Mouse (Mus musculus) cerebellum, adult 8-10 months (tissue): ENCODE results near the gene Clic1.

Source experiments
- DNase-seq: peaks from one replicate; pipeline ENCODE4 v3.0.0; 2022

The Clic1 gene

DNA sequence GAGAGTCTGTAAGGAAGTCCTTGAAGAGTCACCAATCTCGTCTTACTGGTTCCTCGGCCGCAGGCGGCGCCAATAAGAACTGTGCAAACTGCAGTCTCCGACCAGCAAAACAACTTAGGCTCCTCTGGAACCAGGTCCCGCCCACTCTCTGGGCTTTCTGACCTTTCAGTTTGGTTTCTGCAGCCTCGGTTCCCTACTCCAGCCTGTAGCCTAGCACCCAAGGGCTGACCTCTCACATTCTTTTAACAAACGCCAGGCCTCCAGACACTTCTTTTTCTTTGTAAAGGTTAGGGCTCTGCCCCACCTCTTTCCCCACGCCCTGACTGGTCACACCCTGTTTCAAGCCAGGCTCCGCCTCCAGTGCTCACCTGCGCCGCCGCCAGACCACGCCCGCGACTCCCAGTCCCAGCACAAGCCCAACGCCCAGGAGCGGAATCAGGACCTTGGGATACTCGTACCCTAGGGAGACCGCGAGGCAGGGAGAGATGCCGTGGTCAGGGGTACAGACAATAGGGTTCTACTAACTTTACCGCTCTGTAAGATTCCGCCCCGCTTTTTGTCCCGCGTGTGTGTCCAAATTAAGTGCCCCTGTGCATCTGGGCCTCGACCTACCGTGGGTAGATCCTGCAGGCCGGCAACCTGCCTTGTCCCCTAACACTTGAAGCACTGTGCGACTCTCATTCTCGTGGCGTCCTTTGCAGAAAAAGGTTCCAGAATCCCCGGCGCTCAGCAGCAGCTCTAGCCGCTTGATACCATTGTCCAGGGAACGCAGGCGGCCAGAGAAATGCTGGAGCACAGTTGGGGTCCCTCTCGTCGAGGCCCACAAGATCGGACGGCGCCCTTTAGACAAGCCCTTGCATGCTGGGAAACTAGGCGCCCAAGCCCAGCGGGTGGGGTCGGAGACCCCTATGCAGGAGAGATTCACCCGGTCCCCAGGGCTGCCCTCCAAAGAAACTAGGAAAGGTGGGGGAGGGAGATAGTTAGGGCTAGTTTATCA lies 15.5 kb downstream of the Clic1 start, which contains the start of gene Ly6g6c:
Ly6g6c (plus strand) TSS at position 438 of the 997 bp plus-strand sequence.
- DNase-seq = no peak

DNA sequence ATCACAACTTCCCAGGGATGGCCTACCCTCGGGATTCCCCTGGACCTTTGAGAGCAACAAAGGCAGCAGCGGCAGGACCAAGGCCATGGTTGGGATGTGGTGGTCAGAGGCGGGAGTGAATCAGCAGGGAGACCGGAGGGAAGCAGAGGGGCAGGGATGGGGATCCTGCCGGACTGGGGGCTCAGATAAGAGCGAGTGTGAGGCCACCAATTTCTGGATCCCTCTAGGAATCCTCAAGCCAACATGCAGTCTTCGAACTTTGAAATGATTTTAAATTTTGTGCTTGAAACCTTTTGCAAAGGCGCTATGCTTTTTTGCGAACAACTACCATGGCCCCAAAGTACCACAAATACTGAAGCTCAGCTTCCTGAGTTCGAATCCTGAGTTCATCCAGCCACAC lies 16.3 kb downstream of the Clic1 start, which contains the start of gene Mpig6b:
Mpig6b (minus strand) TSS at position 101 of the 400 bp plus-strand sequence.
- DNase-seq = no peak

DNA sequence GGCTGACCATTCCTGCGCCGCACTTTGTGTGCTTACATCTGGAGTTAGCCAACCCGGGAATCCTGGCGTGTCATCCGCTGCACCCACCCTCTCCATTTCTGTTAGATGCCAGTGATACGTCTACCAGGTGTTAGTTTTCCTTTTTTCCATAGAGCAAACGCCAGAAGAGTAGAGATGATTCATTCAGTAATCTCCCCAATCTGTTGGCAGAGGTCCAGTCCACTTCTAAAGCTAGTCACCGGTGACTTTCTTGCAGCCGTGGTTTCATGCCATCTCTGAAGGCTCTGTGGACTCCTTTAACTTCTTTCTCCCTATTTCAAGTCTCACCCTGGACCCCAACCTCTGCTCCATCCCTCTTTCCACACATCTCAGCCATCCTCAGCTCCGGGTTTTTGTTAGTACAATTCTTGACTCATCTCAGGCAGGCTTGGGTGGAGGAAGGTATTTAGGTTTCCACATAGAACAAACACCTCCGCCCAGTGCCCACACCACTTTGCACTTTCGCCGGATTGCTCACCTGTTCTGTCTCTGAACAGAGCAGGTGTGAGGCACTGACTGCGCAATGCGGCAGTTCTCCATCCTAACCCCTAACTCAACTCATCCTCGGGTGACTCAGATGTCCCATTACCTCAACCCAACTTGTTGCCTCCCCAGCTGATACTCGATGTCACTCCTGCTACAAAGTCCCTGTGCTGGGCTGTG lies 18.6 kb downstream of the Clic1 start:
- DNase-seq = no peak

DNA sequence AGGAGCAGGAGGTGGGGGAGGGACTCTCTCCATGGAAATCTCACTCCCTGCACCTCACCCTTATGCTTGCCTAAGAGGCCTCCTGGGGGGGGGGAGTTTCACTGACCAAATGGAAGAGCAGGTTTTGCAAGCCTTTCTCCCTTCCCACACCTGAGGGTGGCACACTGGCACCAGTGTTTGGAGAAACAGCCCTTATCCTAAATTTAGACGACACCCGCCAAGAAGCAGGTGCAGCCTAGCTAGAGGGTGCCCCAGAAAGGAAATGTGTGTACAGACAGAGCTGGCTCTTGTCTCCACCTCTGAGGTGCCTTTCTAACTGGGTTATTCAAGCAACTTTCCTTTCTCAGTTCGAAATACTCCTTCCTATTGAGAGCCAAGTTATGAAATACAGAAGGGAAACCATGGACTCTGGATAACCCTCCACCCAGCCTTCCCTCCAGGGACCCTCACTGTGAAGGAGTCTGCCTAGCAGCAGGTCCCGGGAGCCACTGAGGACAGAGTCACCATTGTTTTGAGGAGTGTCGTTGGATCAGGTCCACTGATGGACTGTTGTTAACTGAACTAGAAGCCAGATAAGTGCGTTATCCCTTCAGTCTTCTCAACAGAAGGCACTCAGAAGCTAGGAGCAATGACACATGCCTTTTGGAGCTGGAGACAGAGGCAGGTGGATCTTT lies 20.9 kb downstream of the Clic1 start:
- peak; percentile 84 for DNase-seq

DNA sequence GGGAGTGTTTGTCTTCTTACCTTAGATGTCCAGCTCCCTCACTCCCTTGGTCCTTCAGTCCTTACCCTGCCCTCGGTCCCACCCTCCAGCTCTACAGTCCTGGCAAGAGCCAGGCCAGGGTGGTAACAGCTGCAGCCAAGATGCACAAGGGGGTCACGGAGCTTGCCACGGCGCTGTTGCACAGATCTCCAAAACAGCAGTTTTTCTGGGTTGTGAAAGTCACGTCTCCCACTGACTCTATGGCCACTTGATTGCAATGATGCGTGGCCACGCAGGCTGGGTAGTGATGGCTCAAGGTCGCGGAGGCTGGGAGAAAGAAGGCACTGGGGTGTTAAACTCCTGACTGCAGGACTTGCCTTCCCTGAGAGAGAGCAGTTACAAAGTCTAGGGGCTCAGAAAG lies 21.7 kb downstream of the Clic1 start:
- DNase-seq = no peak

DNA sequence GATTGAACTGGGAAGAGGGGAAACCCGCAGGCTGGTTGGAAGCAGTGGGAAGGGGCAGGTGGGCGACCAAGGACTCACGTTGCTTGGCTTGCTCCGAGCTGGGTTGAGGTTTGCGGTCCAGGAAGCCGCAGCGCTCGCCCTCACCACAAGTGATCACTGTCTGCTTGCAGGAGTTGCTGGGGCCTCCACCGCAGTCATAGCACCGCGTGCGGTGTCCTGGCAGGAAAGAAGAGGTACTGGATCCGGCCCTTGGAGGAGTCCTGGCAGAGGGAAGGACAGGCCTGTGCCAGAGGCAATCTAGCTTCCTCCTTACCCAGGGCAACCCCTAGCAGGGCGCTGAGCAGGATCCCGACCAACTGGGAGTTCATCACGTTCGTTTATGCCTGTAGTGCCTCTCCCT lies 24.3 kb downstream of the Clic1 start:
- DNase-seq = peak; percentile 82

DNA sequence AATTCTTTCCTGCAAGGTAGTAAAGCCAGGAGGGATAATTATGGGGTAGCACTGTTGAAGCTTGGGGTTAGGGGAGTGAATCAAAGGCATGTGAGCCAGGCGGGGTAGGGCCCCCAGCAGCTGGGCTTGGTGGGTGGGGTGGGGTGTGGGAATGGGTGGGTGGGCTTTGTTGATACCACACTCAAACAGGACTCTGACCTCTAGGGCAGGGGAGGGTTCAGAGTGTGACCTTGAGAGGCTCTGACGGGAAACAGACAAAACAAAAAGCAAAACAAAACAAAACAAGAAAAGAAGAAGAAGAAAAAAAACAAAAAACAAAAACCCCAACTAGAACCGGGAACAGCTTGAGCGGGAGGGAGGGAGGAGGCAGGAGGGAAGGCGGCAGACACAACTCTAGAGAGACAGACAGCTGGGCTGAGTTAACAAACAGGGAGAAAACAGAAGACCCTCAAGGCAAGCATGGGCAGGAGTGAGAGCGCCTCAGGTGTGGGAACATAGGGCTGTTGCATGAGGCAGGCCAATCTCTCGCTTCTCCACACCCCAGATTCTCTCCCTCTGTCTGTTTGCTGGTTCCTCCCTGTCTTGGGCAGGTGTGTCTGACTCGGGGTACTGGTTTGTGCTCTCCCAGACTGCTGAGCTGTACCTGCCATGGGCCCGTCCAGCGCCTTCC lies 26.9 kb downstream of the Clic1 start, which contains the start of gene Ly6g6e:
Ly6g6e (plus strand) TSS at position 396 of the 670 bp plus-strand sequence.
- DNase-seq = no peak

DNA sequence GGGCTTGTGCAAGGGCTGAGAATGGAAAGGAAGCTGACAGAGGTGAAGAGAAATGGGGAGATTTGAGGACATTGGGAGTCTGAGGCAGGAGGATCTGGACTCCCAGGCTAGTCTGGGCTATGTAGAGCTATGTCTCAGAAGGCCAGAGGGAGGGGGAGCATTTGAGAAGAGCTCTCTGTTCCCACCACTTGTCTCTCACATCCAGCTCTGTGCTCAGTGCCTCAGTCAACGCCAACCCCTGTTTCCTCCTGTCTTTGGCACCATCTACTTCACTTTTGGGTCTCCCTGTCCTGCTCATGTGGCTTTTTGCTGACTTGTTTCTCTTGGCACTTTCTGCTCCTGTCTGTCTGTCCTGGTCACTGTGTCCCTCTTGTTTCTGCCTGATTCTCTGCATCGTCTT lies 27.5 kb downstream of the Clic1 start:
- DNase-seq = no peak

DNA sequence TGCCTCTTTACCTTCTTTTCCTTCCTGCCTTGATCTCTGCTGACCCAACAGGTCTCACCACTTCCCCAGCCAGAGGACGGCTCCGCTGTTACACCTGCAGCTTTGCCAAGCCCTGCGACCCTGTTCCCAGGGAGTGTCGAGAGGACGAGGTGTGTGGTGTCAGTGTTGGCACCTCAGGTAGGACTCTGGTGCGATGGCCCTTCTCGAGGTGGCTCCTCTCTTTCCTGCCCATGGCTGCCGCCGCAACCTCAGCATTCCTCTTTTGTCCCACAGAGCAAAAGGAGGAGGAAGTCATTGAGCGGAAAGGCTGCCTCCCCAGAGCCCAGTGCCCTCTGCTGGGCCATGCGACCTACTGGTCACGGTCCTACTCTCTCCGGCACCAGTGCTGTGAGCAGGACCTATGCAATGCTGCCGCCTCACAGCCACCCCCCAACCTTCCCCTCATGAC lies 28.0 kb downstream of the Clic1 start, which contains the start of gene Ly6g6d:
Ly6g6d (minus strand) TSS at position 280 of the 448 bp plus-strand sequence.
- no peak for DNase-seq

DNA sequence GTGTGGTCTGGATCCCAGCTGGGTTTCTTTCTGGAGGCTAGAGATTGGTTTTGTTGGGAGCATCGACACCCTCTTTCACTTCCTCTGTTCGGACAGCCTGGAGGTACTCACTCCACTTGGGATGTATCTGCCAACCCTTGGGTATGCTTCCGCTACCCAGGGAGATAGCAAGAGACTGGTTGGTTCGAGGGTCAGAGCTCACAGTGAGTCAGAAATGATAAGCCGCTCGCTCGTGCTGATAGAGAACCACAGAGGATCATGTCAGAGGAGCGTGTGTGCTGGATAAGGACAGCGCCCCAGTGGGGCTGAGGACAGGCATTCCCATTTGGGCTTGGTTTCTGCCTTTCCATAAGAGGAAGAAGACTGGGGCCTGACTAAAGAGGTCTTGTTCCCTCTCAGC lies 30.0 kb downstream of the Clic1 start:
- DNase-seq = no peak

DNA sequence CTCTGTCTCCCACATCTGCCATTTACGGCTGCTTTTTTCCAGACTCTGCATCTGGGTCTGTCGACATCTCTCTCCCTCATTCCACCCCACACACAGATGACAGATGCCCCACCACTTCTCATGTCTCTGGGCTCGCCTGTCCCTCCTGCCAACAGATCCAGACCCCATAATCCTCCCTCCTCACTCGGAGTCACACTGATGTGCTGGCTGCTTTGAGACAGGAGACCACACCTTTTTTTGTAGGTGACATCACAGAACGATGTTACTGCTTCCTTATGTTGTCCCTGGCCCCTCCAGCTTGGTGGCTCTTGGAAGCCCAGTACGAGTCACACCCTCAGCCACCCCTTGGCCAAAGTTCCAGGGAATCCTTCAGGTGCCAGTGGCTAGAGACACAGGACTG lies 30.5 kb downstream of the Clic1 start:
- DNase-seq = no peak

DNA sequence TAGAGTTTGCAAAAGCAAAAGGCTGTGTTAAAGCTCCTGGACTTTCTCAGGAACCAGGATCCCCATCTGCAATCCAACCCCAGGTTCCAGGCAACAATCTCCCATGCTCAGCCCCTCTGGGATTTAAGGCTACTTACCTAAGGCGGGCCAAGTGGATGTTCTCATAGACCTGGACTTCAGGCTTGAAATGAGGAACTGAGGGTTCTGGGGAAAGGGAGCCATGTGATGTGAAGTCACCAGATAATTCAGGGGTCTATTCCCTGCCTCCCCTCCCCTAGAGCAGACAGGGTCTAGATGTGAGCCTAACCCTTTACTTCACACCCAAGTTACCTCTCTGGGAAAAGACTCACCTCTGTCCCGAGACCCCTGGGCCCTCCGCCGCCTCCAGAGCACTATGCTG lies 30.9 kb downstream of the Clic1 start:
- no peak for DNase-seq

DNA sequence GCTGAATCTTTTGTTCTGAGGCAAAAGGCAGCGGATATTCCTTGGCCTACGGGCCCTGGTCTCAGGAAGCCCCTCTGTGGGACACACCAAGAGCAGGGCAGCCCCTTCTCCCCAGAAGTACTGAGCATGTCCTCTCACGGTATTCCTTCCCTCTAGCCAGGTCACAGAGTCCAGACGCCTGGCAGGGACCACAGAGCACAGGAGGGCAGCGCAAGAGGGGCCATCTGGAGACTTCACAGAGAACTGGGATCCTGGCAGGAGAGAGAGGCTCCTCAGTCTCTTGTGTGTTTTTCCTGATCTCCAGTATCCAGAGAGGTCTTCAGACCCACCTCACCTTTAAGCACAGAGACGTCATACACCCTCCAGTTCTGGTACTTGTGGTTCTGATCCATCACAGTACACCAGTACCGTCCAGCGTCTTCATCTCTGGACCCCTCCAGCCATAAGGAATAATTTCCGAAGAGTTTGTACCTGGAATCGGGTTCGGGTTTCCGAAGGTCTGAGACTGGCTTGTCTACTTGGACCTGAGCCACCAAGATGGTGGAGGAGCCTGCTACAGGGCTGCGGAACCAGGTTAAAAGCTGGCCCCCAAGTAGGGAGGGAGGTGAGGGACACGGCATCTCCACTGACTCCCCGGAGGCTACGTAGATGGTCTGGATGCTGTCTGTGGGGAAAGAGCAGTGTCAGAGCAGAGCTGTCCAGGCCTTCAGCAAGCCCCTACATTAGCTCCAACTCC lies 33.2 kb downstream of the Clic1 start:
- peak; percentile 76 for DNase-seq

DNA sequence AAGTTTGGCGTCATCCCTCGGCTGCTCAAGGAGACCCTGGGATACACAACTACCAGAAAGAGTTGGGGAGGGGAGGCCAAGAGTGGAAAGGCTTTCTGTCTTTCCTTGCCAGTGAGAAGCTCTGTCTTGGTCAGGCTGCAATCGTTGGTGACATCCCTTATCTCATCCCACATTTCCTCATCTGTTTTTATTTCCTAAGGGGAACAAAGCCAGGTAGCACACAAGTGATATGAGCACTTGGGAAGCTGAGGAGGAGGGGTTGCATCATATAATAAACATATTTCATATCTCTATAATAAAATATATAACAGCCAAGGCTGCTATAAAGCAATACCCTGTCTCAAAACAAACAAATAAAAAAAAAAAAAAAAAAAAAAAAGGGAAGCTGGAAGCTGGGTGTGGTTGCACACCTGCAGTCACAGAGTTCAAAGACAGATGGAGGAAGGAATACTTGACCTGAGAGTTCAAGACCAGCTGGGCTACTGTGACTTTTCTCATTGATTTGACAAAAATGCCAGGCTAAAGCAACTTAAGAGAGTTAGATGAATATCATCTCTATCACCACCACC lies 34.2 kb downstream of the Clic1 start:
- no peak for DNase-seq

DNA sequence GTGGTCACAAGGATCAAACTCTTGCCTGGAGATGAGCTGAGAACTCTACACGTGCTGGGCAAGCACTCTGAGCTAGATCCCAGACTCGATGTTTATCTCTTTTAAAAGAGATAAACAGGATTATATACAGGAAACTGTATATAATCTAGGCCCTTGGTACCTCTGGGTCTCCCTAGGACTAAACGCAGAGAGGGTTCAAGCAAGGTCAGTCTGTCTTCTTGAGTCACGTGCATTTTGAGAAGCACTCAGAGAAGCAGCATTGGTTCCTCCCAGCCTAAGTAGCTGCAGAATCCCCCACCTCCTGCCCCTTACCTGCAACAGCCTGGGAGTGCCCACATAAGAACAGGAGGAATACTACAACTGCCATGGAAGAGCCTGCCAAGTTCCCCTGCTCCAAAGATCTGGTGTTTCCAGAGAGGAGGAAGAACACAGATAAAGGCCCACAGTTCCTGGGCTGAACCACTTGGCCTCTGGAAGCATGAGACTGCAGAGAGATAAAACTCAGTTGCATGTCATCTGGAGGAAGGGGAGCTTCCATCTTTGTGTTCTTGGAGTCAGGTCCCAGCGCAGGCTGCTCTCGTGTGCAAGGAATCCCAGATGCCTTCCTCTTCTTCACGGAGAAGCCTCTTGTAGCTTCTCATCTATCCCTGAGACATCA lies 35.6 kb downstream of the Clic1 start, which contains the start of gene Ly6g6f:
Ly6g6f (minus strand) TSS at position 403 of the 658 bp plus-strand sequence.
- no peak for DNase-seq

DNA sequence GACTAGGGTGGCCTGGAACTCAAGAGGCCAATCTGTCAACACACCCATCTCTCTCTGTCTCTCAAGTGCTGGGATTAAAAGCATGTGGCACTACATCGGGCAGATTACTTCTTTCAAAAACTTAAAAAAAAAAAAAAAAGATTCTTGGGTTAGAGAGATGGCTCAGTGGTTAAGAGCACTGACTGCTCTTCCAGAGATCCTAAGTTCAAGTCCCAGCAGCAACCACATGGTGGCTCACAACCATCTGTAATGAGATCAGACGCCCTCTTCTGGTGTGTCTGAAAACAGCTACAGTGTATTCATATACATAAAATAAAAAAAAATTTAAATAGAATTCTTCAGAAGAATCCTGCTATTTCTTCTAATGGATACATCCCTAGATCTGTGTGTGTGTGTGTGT lies 38.4 kb downstream of the Clic1 start:
- no peak for DNase-seq

DNA sequence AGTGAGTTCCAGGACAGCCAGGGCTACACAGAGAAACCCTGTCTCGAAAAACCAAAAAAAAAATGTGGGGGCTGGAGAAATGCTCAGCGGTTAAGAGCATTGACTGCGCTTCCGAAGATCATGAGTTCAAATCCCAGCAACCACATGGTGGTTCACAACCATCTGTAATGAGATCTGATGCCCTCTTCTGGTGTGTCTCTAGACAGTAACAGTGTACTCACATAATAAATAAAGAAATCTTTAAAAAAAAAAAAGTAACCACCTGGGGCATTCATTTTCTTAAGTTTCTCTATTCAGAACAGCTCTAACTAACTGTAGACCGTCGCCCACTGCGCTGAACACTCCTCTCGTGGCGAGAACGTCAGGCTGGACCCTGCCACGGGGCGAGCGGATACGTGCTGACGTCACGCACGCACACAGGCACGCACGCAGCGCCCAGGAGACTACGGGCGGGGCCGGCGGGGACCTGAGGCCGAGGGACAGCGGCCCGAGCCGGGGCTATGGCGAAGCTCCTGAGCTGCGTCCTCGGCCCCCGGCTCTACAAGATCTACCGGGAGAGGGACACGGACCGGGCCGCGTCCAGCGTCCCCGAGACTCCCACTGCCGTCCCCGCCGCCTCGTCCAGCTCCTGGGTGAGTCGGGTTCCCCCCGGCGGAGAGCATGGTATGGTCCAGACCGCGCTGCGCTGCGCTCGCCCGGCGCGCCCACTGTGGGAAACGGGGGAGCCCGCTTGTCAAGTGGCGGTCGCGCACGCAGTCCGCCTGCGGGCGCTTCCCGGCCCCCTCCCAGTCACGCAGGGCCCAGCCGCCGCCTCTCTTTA lies 39.3 kb downstream of the Clic1 start, which contains the start of gene Abhd16a:
Abhd16a (plus strand) TSS at position 439 of the 820 bp plus-strand sequence.
- peak; percentile 95 for DNase-seq

DNA sequence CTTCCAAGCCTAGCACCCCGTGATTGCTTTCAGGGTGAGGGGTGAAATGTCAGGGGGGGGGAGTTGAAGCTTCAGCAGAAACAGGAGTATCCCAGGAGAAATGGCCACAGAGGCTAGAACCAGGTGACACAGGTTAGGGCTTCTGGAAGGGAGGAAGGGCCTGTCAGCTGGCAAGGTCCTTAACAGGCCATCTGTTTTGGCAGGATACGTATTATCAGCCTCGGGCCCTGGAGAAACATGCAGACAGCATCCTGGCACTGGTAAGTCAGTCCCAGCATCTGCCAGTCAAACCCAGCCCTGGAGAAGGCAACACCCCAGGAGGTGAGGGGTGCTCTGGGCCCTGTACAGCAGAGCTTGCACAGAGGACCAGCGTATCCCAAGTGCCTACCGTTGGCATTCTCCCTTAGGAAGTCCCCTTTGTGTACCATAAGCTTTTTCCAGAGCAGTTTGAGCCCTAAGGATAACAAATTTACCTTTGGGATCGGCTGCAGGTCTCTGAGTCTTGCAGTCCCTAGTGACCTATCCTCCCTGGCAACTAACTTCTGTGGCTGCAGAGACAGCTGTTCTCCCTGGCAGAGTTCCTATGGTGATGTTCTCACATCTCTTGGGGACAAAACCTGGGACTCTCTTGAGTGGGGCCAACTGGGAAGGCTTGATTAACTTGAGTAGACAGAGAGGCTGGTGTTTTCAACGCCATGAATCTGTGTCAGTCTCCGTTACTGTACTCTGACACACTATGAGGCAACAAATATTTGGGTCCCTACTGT lies 40.6 kb downstream of the Clic1 start:
- DNase-seq = peak; percentile 82
